Mouse (Mus musculus) kidney, adult 8-10 months (tissue): ENCODE measurements around the gene Wfdc17.
A peak's percentile ranks its signal among the peaks of the same experiment; 100 is the strongest.

Experiments
- DNase-seq, 2 experiments: peaks; one replicate each; pipeline ENCODE4 v3.0.0; 2022

The Wfdc17 gene

DNA sequence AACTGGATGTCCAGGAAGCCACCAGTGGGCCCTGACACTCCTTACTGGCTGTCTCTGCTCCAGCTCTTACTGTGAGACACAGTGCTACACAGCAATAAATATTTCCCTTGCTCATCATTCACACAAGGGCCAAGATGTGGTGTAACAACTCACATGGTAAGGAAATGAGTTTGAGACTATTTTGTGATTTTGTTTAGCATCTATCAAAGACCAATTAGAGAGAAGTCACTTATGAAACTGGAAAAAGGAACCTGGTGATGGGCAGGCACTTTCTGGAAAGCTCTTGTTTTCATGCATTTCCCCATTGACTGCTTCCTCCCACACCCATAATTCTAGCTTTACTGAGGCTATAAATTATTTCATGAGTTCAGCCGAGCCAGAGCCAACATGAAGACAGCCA, at the start of gene Wfdc17:
Gene Wfdc17, plus strand, starts transcription at position 287 of the 400 bp plus-strand sequence.
- no peak for DNase-seq

GRCm38 (mm10) chr11:83654606-83655005, 49.2 kb upstream of the Wfdc17 start:
- DNase-seq = no peak

GRCm38 (mm10) chr11:83657508-83657907, 46.3 kb upstream of the Wfdc17 start:
- no peak for DNase-seq

- no peak for DNase-seq
Measured at GRCm38 (mm10) chr11:83658797-83659196, 45.0 kb upstream of the Wfdc17 start.

- no peak for DNase-seq
Measured at GRCm38 (mm10) chr11:83662204-83662603, 41.6 kb upstream of the Wfdc17 start, which contains the start of gene Ccl4. TSS of gene Ccl4 (plus strand) at chr11:83662584.

- no peak for DNase-seq
Measured at GRCm38 (mm10) chr11:83663532-83663931, 40.3 kb upstream of the Wfdc17 start.

DNA sequence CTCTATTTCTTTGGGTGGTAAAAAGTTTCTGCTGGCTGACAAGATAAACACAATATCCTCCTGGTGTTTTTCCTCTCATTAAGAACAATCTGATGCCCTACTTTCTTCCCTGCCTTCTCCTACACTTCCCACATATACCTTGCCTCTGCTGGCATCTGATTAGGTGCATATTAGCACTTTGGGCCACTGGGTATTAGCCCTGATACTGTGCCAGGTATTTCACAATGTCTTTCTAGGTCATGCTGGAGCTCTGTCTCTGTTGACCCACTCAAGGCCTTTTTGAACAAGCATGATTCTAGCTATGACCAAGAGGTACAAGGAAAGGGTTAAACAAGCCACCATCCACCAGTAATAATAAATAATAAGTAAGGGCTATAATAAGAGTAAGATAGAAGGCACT, 32.0 kb upstream of the Wfdc17 start:
- no peak for DNase-seq

- no peak for DNase-seq
Measured at GRCm38 (mm10) chr11:83675665-83676064, 28.1 kb upstream of the Wfdc17 start.

- no peak for DNase-seq
Measured at GRCm38 (mm10) chr11:83689918-83690317, 13.9 kb upstream of the Wfdc17 start.

- no peak for DNase-seq
Measured at GRCm38 (mm10) chr11:83692008-83692407, 11.8 kb upstream of the Wfdc17 start.

GRCm38 (mm10) chr11:83708715-83709114, 4.9 kb downstream of the Wfdc17 start, which contains the start of gene Wfdc18:
TSS of gene Wfdc18 (plus strand) at chr11:83709015.
- no peak for DNase-seq

- no peak for DNase-seq
Measured at GRCm38 (mm10) chr11:83709683-83710082, 5.9 kb downstream of the Wfdc17 start.

DNA sequence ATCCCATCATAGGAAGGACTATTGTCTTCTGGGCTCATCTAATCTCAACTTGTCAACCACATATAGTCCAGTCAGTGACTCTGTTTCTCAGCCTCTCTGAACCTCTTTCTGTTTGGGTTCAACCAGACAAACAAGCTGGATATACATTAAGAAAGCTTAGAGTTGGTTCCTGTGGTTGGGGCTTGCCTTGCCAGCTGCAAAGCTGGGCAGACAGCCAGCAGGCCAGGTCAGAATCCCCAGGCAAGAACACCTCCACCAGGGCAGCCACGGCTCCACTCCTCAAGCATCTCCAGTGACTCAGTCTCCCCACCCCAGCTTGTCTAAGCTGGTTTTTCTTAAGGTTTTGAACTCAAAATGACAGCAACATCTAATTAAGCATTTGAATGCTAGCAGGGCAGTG, 8.9 kb downstream of the Wfdc17 start:
- DNase-seq = no peak

- no peak for DNase-seq
Measured at GRCm38 (mm10) chr11:83713925-83714324, 10.1 kb downstream of the Wfdc17 start.

GRCm38 (mm10) chr11:83717042-83717665, 13.4 kb downstream of the Wfdc17 start:
- peak; percentile 7 to 10 for DNase-seq

- no peak for DNase-seq
Measured at GRCm38 (mm10) chr11:83720766-83721165, 17.0 kb downstream of the Wfdc17 start.

GRCm38 (mm10) chr11:83728757-83729432, 25.1 kb downstream of the Wfdc17 start:
- no peak for DNase-seq

DNA sequence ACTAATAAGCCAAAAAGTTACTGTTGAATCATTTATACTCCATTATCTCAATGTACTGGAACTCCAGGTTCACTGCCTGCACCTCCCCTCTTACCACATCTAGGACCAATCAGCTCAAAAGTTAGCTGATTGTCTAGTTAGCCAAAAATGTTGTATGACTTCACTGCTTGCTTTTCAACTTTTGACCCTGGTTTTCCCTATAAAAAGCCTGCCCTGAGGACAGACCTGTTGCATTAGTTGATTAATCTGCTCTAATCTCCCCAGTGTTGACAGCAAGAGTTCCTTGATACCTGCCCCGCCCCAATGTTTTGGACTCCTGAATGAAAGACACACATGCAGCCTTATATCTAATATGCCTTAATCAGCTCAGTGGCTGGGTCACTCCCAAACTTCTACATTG, 27.3 kb downstream of the Wfdc17 start:
- DNase-seq = no peak

DNA sequence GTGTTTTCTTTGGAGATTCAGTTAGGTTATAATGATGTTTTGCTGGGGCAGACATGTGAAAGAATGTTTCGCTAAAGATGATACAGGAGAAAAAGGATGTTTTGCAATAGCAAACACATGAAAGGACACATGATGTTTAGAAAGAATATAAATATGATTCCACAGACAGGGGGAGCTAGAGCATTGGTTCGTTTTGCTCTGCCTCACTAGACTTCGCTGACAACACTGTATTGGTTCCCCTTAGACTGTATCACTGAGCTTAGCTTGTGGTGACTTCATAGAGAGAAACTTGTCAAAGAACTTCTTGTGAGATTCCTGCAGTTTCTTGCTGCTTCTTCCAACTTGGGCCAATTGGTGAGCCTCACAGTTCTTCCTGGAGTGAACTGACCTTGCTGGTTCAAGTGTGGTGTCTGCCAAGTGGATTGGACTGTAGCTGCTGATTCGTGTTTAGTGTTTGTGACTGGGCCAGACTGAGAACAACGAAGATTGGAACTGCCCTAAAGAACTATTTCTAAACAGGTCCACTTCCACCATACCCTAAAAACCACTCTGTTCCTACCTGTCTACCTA, 29.4 kb downstream of the Wfdc17 start:
- DNase-seq = no peak

DNA sequence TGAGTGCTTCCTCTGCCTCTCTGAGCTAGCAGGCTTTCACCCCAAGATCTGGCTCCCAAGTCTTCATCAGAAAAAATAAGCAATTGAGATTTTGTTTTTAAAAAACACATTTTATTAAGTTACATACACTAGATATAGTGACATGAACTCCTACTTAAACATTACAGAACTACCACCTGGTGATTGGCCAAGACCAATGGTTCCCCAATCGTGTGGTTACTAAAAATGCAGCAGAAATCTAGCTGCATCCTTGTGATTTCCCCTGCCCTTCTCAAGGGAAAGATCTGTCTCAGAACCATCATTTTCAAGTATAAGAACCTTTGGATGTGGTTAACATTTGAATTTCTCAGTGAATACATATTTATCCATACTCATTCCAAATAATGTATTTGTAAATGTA, 30.4 kb downstream of the Wfdc17 start:
- DNase-seq = no peak

- DNase-seq = no peak
Measured at GRCm38 (mm10) chr11:83735881-83736280, 32.1 kb downstream of the Wfdc17 start.

DNA sequence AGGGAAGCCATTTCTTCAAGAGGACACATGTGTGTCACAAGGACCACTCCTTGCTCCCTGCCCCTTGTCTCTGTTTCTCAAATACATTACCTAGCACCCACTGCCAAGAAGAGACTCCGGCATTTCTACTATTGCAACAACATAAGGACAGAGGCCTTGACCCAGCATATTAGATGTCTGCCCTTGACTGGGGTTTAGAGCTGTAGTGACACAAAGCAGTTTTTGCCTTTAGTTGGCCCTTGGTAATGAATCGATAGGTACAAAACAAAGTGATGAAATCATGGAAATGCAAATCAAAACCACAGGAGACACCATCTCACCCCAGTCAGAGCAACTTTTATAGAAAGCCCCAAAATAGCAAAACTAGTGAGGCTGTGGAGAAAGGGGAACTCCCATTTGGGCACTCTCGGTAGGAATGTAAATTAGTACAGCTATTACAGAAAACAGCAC, 33.3 kb downstream of the Wfdc17 start:
- DNase-seq = no peak

- peak; percentile 37 to 81 for DNase-seq
Measured at GRCm38 (mm10) chr11:83739241-83739640, 35.5 kb downstream of the Wfdc17 start.

GRCm38 (mm10) chr11:83740443-83740991, 36.7 kb downstream of the Wfdc17 start:
- DNase-seq = no peak
